Mouse (Mus musculus): Measurements from ENCODE around the gene Lpcat1. TPM values are rescaled to one million over a fixed set of nuclear protein-coding genes. Genes with fewer than 3 reads are reported as not detected.

Gene Lpcat1
- total RNA-seq, 2 experiments from 2014 or later, result 9.0 to 10.8 TPM

DNA sequence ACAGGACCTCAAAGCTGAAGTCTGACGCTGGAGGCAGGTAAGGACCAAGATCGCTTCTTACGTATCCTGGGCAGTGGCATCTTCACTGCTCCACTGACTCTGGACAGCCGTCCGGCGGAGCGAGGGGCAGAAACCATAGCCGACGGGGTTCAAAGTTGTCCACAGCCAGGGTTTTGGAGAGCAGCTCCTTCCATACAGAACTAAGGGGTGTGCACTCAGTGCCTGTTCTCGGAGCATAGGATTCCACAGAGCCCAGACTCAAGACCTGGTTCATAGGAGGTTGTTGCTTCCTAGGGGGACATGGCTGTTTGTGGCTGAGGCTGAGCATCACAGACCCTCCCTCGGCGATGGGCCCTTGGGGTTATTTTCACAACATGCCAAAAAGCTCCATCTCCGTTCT is 69.8 kb downstream of the Lpcat1 start:
- no peak for DNase-seq

DNA sequence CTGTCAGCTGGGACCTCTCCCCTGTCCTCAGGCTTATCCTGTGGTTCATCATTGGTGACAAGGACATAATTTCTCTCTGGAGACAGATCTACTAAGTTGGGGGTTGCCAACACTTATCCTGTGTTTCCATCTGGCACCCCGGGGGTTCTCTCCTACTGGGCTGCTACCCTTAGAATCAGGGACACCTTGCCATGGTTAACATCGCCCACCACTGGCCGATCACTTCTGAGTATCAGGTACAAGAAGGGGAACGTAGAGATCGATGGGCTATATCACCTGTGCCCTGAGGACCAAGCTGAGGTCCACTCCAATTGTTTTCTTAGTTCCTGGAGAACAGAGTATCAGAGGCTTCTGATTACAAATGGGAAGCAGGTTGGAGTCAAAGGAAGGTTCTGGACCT is 97.2 kb downstream of the Lpcat1 start:
- DNase-seq, result no peak

Other genes starting within 250 kb of the Lpcat1 start
- 10 to 100 TPM; 19.8 to 28.7 TPM for gene Irx4, start 206.7 kb upstream of the Lpcat1 start, total RNA-seq (2021)
- 10 to 100 TPM; 57.0 to 61.7 TPM for gene Mrpl36, start 138.7 kb upstream of the Lpcat1 start, total RNA-seq (2021)
- 1,000 to 10,000 TPM; 1,249 to 1,336 TPM for gene Ndufs6, start 138.7 kb upstream of the Lpcat1 start, total RNA-seq (2021)
- gene Slc6a3, start 69.5 kb downstream of the Lpcat1 start, total RNA-seq (2021), result not detected
- gene Clptm1l, start 136.8 kb downstream of the Lpcat1 start, total RNA-seq (2021), result 10 to 100 TPM; 56.6 to 63.9 TPM
- gene Tert, start 159.7 kb downstream of the Lpcat1 start, total RNA-seq (2021), result under 1 TPM in 1 of 2 experiments, not detected in 1; 0.15 TPM
- not detected for gene Slc6a18, start 210.8 kb downstream of the Lpcat1 start, total RNA-seq (2021)
- gene Slc6a19, start 237.7 kb downstream of the Lpcat1 start, total RNA-seq (2021), result under 1 TPM in 1 of 2 experiments, not detected in 1; 0.28 TPM